Mouse (Mus musculus): ENCODE results near the gene L3mbtl3.

GRCm38 (mm10) chr10:26249426-26250165, 126.2 kb downstream of the L3mbtl3 start:
- TF ChIP-seq CTCF (IDR thresholded peaks at IDR 0.05; ENCODE audit: low read depth) (no peak), EP300 (IDR thresholded peaks at IDR 0.05; ENCODE audit: low read depth) (no peak)
